In genomic region chr5:135806555-135807262, GRCm38 (mm10) we compare ENCODE assay signal across 8 mouse cellular contexts. TPM values are rescaled to one million over a fixed set of nuclear protein-coding genes. Genes with fewer than 3 reads are reported as not detected.
DNase-seq lines count a peak whose midpoint lies in the region; ATAC-seq and TF ChIP-seq lines count a peak whose summit lies in the region.

TSS of gene Srrm3 (plus strand) at chr5:135806890.

- TF ChIP-seq CTCF in hindbrain, postnatal 0 days (IDR thresholded peaks at IDR 0.05; ENCODE audit: low read depth): peak; percentile 100

- peak within 1 kb of the TSS; percentile 69 for H3K4me2 ChIP-seq in hindbrain, postnatal 0 days (ENCODE audit: low read depth, low read length)

- H3K9ac ChIP-seq in hindbrain, postnatal 0 days (replicated peaks; ENCODE audit: low read length): peak within 1 kb of the TSS; percentile 80

- ATAC-seq in hindbrain, postnatal 0 days: peak; percentile 77

- H3K9me3 ChIP-seq in hindbrain, postnatal 0 days (ENCODE audit: low read length): no peaks in the 10 kb centered on the region
- peaks cover 7% of the 10 kb centered on the region for H3K9me3 ChIP-seq in megakaryocyte, embryonic 14.5 days

- H3K4me1 ChIP-seq in hindbrain, postnatal 0 days (ENCODE audit: insufficient read depth, low read length): peaks cover 11% of the 10 kb centered on the region
- peaks cover 12% of the 10 kb centered on the region for H3K4me1 ChIP-seq in megakaryocyte, embryonic 14.5 days

- peak; percentile 97 for DNase-seq in R1 (ENCODE audit: low read depth, low spot score)
- DNase-seq in cerebellum, postnatal 14 days: peak; percentile 98 to 99
- DNase-seq in frontal cortex, postnatal 14 days (ENCODE audit: low spot score in 2 of 2): peak; percentile 80 to 91
- peak; percentile 96 for DNase-seq in hindbrain, postnatal 0 days (ENCODE audit: low spot score)
- peak; percentile 94 to 96 for DNase-seq in left cerebral cortex, adult 18-20 months (ENCODE audit: low spot score in 2 of 2)
- DNase-seq in right cerebral cortex, adult 2 months (ENCODE audit: low spot score in 2 of 2): peak; percentile 93 to 96
- peak; percentile 70 for DNase-seq in urinary bladder, postnatal 10 days (ENCODE audit: low spot score)

- no peaks in the 10 kb centered on the region for H3K36me3 ChIP-seq in hindbrain, postnatal 0 days (ENCODE audit: insufficient read depth, low read length)
- H3K36me3 ChIP-seq in megakaryocyte, embryonic 14.5 days (replicated peaks; ENCODE audit: low read length): no peaks in the 10 kb centered on the region

- H3K27ac ChIP-seq in hindbrain, postnatal 0 days: peak within 1 kb of the TSS; percentile 77

- H3K4me3 ChIP-seq in hindbrain, postnatal 0 days (ENCODE audit: low read length): peak within 1 kb of the TSS; percentile 64
- peak within 1 kb of the TSS; percentile 6 for H3K4me3 ChIP-seq in megakaryocyte, embryonic 14.5 days (replicated peaks)

- no peaks in the 10 kb centered on the region for H3K27me3 ChIP-seq in hindbrain, postnatal 0 days (ENCODE audit: insufficient read depth, low read length)
- peaks cover 39% of the 10 kb centered on the region for H3K27me3 ChIP-seq in megakaryocyte, embryonic 14.5 days (replicated peaks)

- 4% methylated on average over 29 of the region's 29 CpGs for WGBS in hindbrain, postnatal 0 days

RNA-seq across cellular contexts. Expression of gene Srrm3, which starts in this region (rescaled TPM):
- total RNA-seq in hindbrain, postnatal 0 days (2014; rRNA removed): 75.8 and 106 TPM in 2 replicates
- 50.8 and 55.7 TPM in 2 replicates for polyA plus RNA-seq in hindbrain, postnatal 0 days (2015; fragmentation: Nextera tagmentation; extraction: Ambion mirVana)
- total RNA-seq in left cerebral cortex, adult 18-20 months (2021): 10 to 100 TPM; 94.9 to 95.4 TPM
- polyA plus RNA-seq in megakaryocyte, embryonic 14.5 days (2012; ENCODE audit: insufficient read depth, low replicate concordance): 0.13 and 1.9 TPM in 2 replicates

Comparison
In these comparisons a context has a peak if more than half of its experiments do, and no peak if none do; other contexts are left out.
1. Peak in every context shown above with its lines: DNase-seq, ATAC-seq, H3K4me3 ChIP-seq and H3K27ac ChIP-seq.
2. RNA of gene Srrm3 (polyA plus RNA-seq): 50.8 to 55.7 TPM in hindbrain, postnatal 0 days; 0.13 to 1.9 TPM in megakaryocyte, embryonic 14.5 days; every median in the first group is over 10 times any median in the second.